Mouse (Mus musculus) B cell, adult 2 months (primary cell): ENCODE data around the gene Ccdc110.

Experiments
- DNase-seq, 2 experiments: peaks; one replicate each; pipeline ENCODE4 v3.0.0; 2022

Ccdc110 gene

GRCm38 (mm10) chr8:45934582-45935014 is at the start of gene Ccdc110:
Ccdc110 (plus strand) TSS chr8:45934619.
- DNase-seq: peak; percentile 98

GRCm38 (mm10) chr8:45885202-45885685 is 49.2 kb upstream of the Ccdc110 start, which contains the start of gene Pdlim3:
Pdlim3 (plus strand) TSS chr8:45885461.
- DNase-seq: peak; percentile 8 to 21

GRCm38 (mm10) chr8:45885775-45886174 is 48.6 kb upstream of the Ccdc110 start:
- DNase-seq: peak in 1 of 2 experiments; percentile 28

- no peak for DNase-seq
These were observed 44.7 kb upstream of the Ccdc110 start for GRCm38 (mm10) chr8:45889737-45890136.

GRCm38 (mm10) chr8:45896590-45896989 is 37.8 kb upstream of the Ccdc110 start:
- DNase-seq: no peak

GRCm38 (mm10) chr8:45899783-45900182 is 34.6 kb upstream of the Ccdc110 start:
- DNase-seq: peak; percentile 89 to 91

- no peak for DNase-seq
These were observed 32.8 kb upstream of the Ccdc110 start for GRCm38 (mm10) chr8:45901626-45902025.

- DNase-seq: no peak
These were observed 30.8 kb upstream of the Ccdc110 start for GRCm38 (mm10) chr8:45903659-45904058.

GRCm38 (mm10) chr8:45905591-45906250 is 28.7 kb upstream of the Ccdc110 start:
- DNase-seq: no peak

- no peak for DNase-seq
These were observed 28.2 kb upstream of the Ccdc110 start for GRCm38 (mm10) chr8:45906251-45906619.

- no peak for DNase-seq
These were observed 20.7 kb upstream of the Ccdc110 start for GRCm38 (mm10) chr8:45913707-45914106.

- DNase-seq: no peak
These were observed 17.9 kb upstream of the Ccdc110 start for GRCm38 (mm10) chr8:45916496-45916895.

GRCm38 (mm10) chr8:45917040-45917679 is 17.3 kb upstream of the Ccdc110 start:
- DNase-seq: no peak

- DNase-seq: no peak
These were observed 15.5 kb upstream of the Ccdc110 start for GRCm38 (mm10) chr8:45918891-45919290.

GRCm38 (mm10) chr8:45920392-45920791 is 14.0 kb upstream of the Ccdc110 start:
- no peak for DNase-seq

- no peak for DNase-seq
These were observed 12.3 kb upstream of the Ccdc110 start for GRCm38 (mm10) chr8:45922116-45922515.

GRCm38 (mm10) chr8:45936986-45937385 is 2.6 kb downstream of the Ccdc110 start:
- no peak for DNase-seq

- no peak for DNase-seq
These were observed 11.9 kb downstream of the Ccdc110 start for GRCm38 (mm10) chr8:45946283-45946682.

GRCm38 (mm10) chr8:45950622-45951021 is 16.2 kb downstream of the Ccdc110 start:
- no peak for DNase-seq

- DNase-seq: peak; percentile 9 to 26
These were observed 36.5 kb downstream of the Ccdc110 start for GRCm38 (mm10) chr8:45970894-45971293.

- no peak for DNase-seq
These were observed 39.6 kb downstream of the Ccdc110 start for GRCm38 (mm10) chr8:45973988-45974505.

- peak; percentile 97 to 98 for DNase-seq
These were observed 40.9 kb downstream of the Ccdc110 start, which contains the start of the genes 1700029J07Rik and Ufsp2 for GRCm38 (mm10) chr8:45975126-45975836. 1700029J07Rik (minus strand) TSS chr8:45975252. Ufsp2 (plus strand) TSS chr8:45975528.

- peak in 1 of 2 experiments; percentile 7 for DNase-seq
These were observed 41.5 kb downstream of the Ccdc110 start for GRCm38 (mm10) chr8:45975837-45976468.
